Mouse (Mus musculus) gonadal fat pad, adult 2 months (tissue): ENCODE results near the gene Samd5. TPM values are rescaled to one million over a fixed set of nuclear protein-coding genes. Genes with fewer than 3 reads are reported as not detected.

Source experiments
- DNase-seq: peaks from one replicate; pipeline ENCODE4 v3.0.0-alpha.2; 2012; ENCODE audit warnings: low read depth
- polyA plus RNA-seq: library from polyadenylated mRNA; depleted of rRNA; stranded (reverse); fragments of >200 nt; gene quantifications from 2 replicates; pipeline ENCODE4 v1.2.3, GENCODE M21; 2012; rRNA removed

The Samd5 gene
- polyA plus RNA-seq: 3.1 and 4.5 TPM in 2 replicates

GRCm38 (mm10) chr10:9674561-9675521, at the start of gene Samd5:
Gene Samd5 (minus strand): TSS chr10:9675208.
- no peak for DNase-seq

GRCm38 (mm10) chr10:9722519-9723303, 47.7 kb upstream of the Samd5 start:
- no peak for DNase-seq

- no peak for DNase-seq
These were observed 45.0 kb upstream of the Samd5 start for GRCm38 (mm10) chr10:9720027-9720426.

- no peak for DNase-seq
These were observed 43.1 kb upstream of the Samd5 start for GRCm38 (mm10) chr10:9718086-9718485.

GRCm38 (mm10) chr10:9704956-9705355, 29.9 kb upstream of the Samd5 start:
- DNase-seq: no peak

- DNase-seq: no peak
These were observed 24.2 kb upstream of the Samd5 start for GRCm38 (mm10) chr10:9699071-9699761.

- no peak for DNase-seq
These were observed 23.1 kb upstream of the Samd5 start for GRCm38 (mm10) chr10:9698141-9698540.

GRCm38 (mm10) chr10:9696543-9697141, 21.6 kb upstream of the Samd5 start:
- no peak for DNase-seq

GRCm38 (mm10) chr10:9693990-9694699, 19.1 kb upstream of the Samd5 start:
- DNase-seq: no peak

- no peak for DNase-seq
These were observed 5.9 kb upstream of the Samd5 start for GRCm38 (mm10) chr10:9680928-9681327.

- no peak for DNase-seq
These were observed 4.9 kb upstream of the Samd5 start for GRCm38 (mm10) chr10:9679911-9680310.

- DNase-seq: no peak
These were observed 3.1 kb upstream of the Samd5 start for GRCm38 (mm10) chr10:9678071-9678470.

- DNase-seq: no peak
These were observed 1.9 kb upstream of the Samd5 start for GRCm38 (mm10) chr10:9676886-9677285.

- DNase-seq: no peak
These were observed 1.4 kb upstream of the Samd5 start for GRCm38 (mm10) chr10:9676418-9676786.

- DNase-seq: no peak
These were observed 776 bp upstream of the Samd5 start for GRCm38 (mm10) chr10:9675550-9676417.

- DNase-seq: no peak
These were observed 1.7 kb downstream of the Samd5 start for GRCm38 (mm10) chr10:9673276-9673675.

- DNase-seq: no peak
These were observed 2.3 kb downstream of the Samd5 start for GRCm38 (mm10) chr10:9672751-9673150.

- no peak for DNase-seq
These were observed 4.7 kb downstream of the Samd5 start for GRCm38 (mm10) chr10:9670351-9670750.

- DNase-seq: no peak
These were observed 6.2 kb downstream of the Samd5 start for GRCm38 (mm10) chr10:9668791-9669190.

GRCm38 (mm10) chr10:9652946-9653345, 22.1 kb downstream of the Samd5 start:
- no peak for DNase-seq
